Mouse (Mus musculus) erythroblast, embryonic 14.5 days (primary cell): ENCODE measurements around the gene Tpm4.

Source experiments
- GATA1 ChIP-seq: IDR thresholded peaks from 2 replicates; pipeline ENCODE4 v1.6.1; 2012; ENCODE audit warnings: low read length, inconsistent platforms, mixed read lengths
- TAL1 ChIP-seq: IDR thresholded peaks from 3 replicates; pipeline ENCODE4 v1.6.1; 2012; ENCODE audit warnings: low read length, inconsistent platforms, mixed read lengths

- TF ChIP-seq GATA1 (no peak), TAL1 (no peak)
Measured at GRCm38 (mm10) chr8:72190215-72190539, 55.4 kb downstream of the Tpm4 start.
